8 mouse cellular contexts compared by ENCODE assay signal in the genomic region with DNA sequence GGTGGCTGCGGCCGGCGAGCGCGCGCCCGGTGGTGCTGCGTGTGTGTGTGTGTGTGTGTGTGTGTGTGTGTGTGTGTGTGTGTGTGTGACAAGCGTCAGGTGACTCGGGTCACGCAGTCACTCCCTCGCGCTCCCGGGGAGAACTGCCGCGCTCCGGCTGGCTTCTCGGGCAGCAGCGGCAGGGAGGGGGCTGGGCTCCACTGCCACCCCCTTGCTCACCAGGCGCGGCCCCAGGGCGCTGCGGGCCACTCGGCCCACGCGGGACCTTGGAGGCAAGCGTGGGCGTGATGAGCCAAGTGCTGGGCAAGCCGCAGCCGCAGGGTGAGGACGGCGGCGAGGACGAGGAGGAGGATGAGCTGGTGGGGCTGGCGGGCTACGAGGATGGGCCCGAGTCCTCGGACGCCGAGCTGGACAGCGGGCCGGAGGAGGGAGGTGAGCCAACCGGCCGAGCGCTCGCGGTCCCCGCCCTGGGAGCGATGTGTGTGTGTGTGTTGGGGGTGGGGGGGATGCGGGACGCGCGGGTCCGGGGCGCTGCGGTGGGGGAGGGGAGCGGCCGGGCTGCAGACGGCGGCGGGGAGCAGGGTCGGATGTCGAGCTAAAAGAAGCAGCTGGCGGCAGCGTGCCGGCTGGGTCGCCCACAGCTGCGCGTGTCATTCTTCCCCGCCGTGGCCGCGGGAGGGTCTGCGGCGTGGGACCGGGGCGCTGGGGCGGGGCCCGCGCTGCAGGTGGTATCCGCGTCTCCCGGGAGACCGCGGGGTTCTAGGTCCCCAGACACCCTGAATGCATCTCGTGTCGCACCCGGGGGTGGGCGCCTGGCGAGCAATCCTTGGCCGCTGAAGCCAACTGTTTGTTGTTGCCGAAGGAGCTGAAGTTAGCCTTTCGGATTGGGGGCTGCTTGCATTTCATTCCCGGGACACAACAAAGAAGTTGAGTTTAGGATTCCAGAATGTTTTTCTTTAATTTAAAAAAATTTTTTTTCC. TPM values are rescaled to one million over a fixed set of nuclear protein-coding genes. Genes with fewer than 3 reads are reported as not detected.
A peak's percentile ranks its signal among the peaks of the same experiment; 100 is the strongest.
DNase-seq lines count a peak whose midpoint lies in the region; ATAC-seq and TF ChIP-seq lines count a peak whose summit lies in the region.

No protein-coding gene starts in this region.

- H3K36me3 ChIP-seq in limb, embryonic 11.5 days (ENCODE audit: control insufficient read depth, insufficient read depth, low read length), result no peaks in the 10 kb centered on the region
- H3K36me3 ChIP-seq in midbrain, embryonic 13.5 days, result no peaks in the 10 kb centered on the region
- no peaks in the 10 kb centered on the region for H3K36me3 ChIP-seq in small intestine, adult 2 months (ENCODE audit: control insufficient read depth, insufficient read depth, low read length)

- peaks cover 11% of the 10 kb centered on the region; the same call in 1 of the 2 replicates for H3K4me1 ChIP-seq in limb, embryonic 11.5 days (ENCODE audit: control insufficient read depth, insufficient read depth, low read length)
- H3K4me1 ChIP-seq in midbrain, embryonic 13.5 days (replicated peaks), result peaks cover 39% of the 10 kb centered on the region
- H3K4me1 ChIP-seq in small intestine, adult 2 months (ENCODE audit: control insufficient read depth, insufficient read depth, insufficient read length, low read length), result peaks cover 10% of the 10 kb centered on the region

- H3K4me3 ChIP-seq in limb, embryonic 11.5 days (ENCODE audit: low read depth, low read length), result peak overlapping the region; percentile 82
- peak overlapping the region; percentile 86 for H3K4me3 ChIP-seq in midbrain, embryonic 13.5 days (replicated peaks)
- H3K4me3 ChIP-seq in small intestine, adult 2 months (ENCODE audit: low read depth, low read length), result peak overlapping the region; percentile 100

- H3K9ac ChIP-seq in limb, embryonic 11.5 days (ENCODE audit: low read length), result peak overlapping the region; percentile 82
- H3K9ac ChIP-seq in midbrain, embryonic 13.5 days (replicated peaks), result peak overlapping the region; percentile 92

- H3K9me3 ChIP-seq in limb, embryonic 11.5 days (ENCODE audit: control insufficient read depth, low read length), result no peaks in the 10 kb centered on the region
- no peaks in the 10 kb centered on the region for H3K9me3 ChIP-seq in midbrain, embryonic 13.5 days

- H3K4me2 ChIP-seq in limb, embryonic 11.5 days (ENCODE audit: low read depth, severe bottlenecking), result peak overlapping the region; percentile 97
- H3K4me2 ChIP-seq in midbrain, embryonic 13.5 days (replicated peaks), result peak overlapping the region; percentile 86

- no peak for TF ChIP-seq CTCF in small intestine, adult 2 months (IDR thresholded peaks at IDR 0.05; ENCODE audit: extremely low read depth, insufficient read length, insufficient replicate concordance, low read depth, low read length)

- TF ChIP-seq POLR2A in small intestine, adult 2 months (IDR thresholded peaks at IDR 0.05; ENCODE audit: low read depth, low read length), result peak; percentile 23

- peak; percentile 69 for ATAC-seq in limb, embryonic 11.5 days (ENCODE audit: insufficient number of reproducible peaks, low FRiP score, low TSS enrichment, low read depth)
- ATAC-seq in midbrain, embryonic 13.5 days, result peak; percentile 76
- no peak for ATAC-seq in megakaryocyte-erythroid progenitor cell, adult 5-6 weeks (replicated peaks; ENCODE audit: low FRiP score, low TSS enrichment, poor library complexity, severe bottlenecking)

- peak; percentile 82 for DNase-seq in adrenal gland, postnatal 14 days
- peak; percentile 76 for DNase-seq in embryo, embryonic 9.5 days (ENCODE audit: extremely low spot score)
- DNase-seq in heart, adult 11 months, result peak; percentile 97
- DNase-seq in kidney, adult 11 months, result peak; percentile 78
- DNase-seq in limb, embryonic 11.5 days (ENCODE audit: low spot score), result peak; percentile 77

- under 1% methylated on average over 67 of the region's 94 CpGs for WGBS in limb, embryonic 11.5 days
- WGBS in midbrain, embryonic 13.5 days, result under 1% methylated on average over 58 of the region's 94 CpGs
- WGBS in small intestine, adult 2 months, result under 1% methylated on average over 89 of the region's 94 CpGs

- H3K27me3 ChIP-seq in limb, embryonic 11.5 days (ENCODE audit: control insufficient read depth, insufficient read depth, low read length), result no peaks in the 10 kb centered on the region; the same call in 1 of the 2 replicates
- 0 out of 2 replicates have a peak, but pooled peaks cover 5% of the 10 kb centered on the region for H3K27me3 ChIP-seq in midbrain, embryonic 13.5 days
- no peaks in the 10 kb centered on the region for H3K27me3 ChIP-seq in small intestine, adult 2 months (ENCODE audit: control insufficient read depth, insufficient read depth, low read length)

- H3K27ac ChIP-seq in limb, embryonic 11.5 days (replicated peaks; ENCODE audit: low read depth, low read length), result peak overlapping the region; percentile 65
- peak overlapping the region; percentile 95 for H3K27ac ChIP-seq in midbrain, embryonic 13.5 days
- peak overlapping the region; percentile 87 for H3K27ac ChIP-seq in small intestine, adult 2 months (ENCODE audit: insufficient read depth, low read depth, low read length)

RNA-seq across cellular contexts. Expression of a gene that starts 0.6 kb away (rescaled TPM):
- 5.7 and 8.7 TPM in 2 replicates for total RNA-seq in adrenal gland, postnatal 14 days (2021)
- 25.8 and 26.1 TPM in 2 replicates for polyA plus RNA-seq in limb, embryonic 11.5 days (2014; fragmentation: Nextera tagmentation; extraction: Ambion mirVana)
- 32.2 and 32.3 TPM in 2 replicates for polyA plus RNA-seq in midbrain, embryonic 13.5 days (2015; fragmentation: Nextera tagmentation; extraction: Ambion mirVana)
- polyA plus RNA-seq in small intestine, adult 2 months (2012; rRNA removed), result 4.7 and 14.9 TPM in 2 replicates
- not detected in 2 replicates for total RNA-seq in megakaryocyte-erythroid progenitor cell, adult 5-6 weeks (2014; fragmentation: Nextera tagmentation)
- 0.14 TPM in 1 of 2 replicates, not detected in the other for total RNA-seq in megakaryocyte-erythroid progenitor cell, adult 5-6 weeks (2017)

RNA-seq across cellular contexts. Expression of a gene that starts 32.8 kb away (rescaled TPM):
- 3.0 and 5.4 TPM in 2 replicates for total RNA-seq in adrenal gland, postnatal 14 days (2021)
- 9.4 and 10.4 TPM in 2 replicates for polyA plus RNA-seq in limb, embryonic 11.5 days (2014; fragmentation: Nextera tagmentation; extraction: Ambion mirVana)
- 30.4 and 32.2 TPM in 2 replicates for polyA plus RNA-seq in midbrain, embryonic 13.5 days (2015; fragmentation: Nextera tagmentation; extraction: Ambion mirVana)
- polyA plus RNA-seq in small intestine, adult 2 months (2012; rRNA removed), result 0.17 and 0.27 TPM in 2 replicates
- total RNA-seq in megakaryocyte-erythroid progenitor cell, adult 5-6 weeks (2014; fragmentation: Nextera tagmentation), result 4.2 and 9.0 TPM in 2 replicates
- 1.3 and 3.1 TPM in 2 replicates for total RNA-seq in megakaryocyte-erythroid progenitor cell, adult 5-6 weeks (2017)

RNA-seq across cellular contexts. Expression of a gene that starts 47.8 kb away (rescaled TPM):
- total RNA-seq in adrenal gland, postnatal 14 days (2021), result 80.8 and 82.9 TPM in 2 replicates
- polyA plus RNA-seq in limb, embryonic 11.5 days (2014; fragmentation: Nextera tagmentation; extraction: Ambion mirVana), result 40.9 and 42.2 TPM in 2 replicates
- 49.0 and 51.1 TPM in 2 replicates for polyA plus RNA-seq in midbrain, embryonic 13.5 days (2015; fragmentation: Nextera tagmentation; extraction: Ambion mirVana)
- polyA plus RNA-seq in small intestine, adult 2 months (2012; rRNA removed), result 8.8 and 18.5 TPM in 2 replicates
- total RNA-seq in megakaryocyte-erythroid progenitor cell, adult 5-6 weeks (2014; fragmentation: Nextera tagmentation), result 37.2 and 51.3 TPM in 2 replicates
- 43.5 and 48.0 TPM in 2 replicates for total RNA-seq in megakaryocyte-erythroid progenitor cell, adult 5-6 weeks (2017)
